Mouse (Mus musculus) brain, embryonic 14.5 days (tissue): ENCODE results near the gene Eif2b3.

Experiments used
- CTCF ChIP-seq: fragments of 200-500 bp; IDR thresholded peaks from 2 replicates; pipeline ENCODE4 v1.5.1; 2012; ENCODE audit warnings: inconsistent platforms, mild to moderate bottlenecking, moderate library complexity, borderline replicate concordance; ENCODE audit not compliant: insufficient read depth, insufficient read length; ENCODE audit errors: extremely low read depth
- POLR2A ChIP-seq: fragments of 200-500 bp; IDR thresholded peaks from 2 replicates; pipeline ENCODE4 v1.6.1; 2012; ENCODE audit warnings: mild to moderate bottlenecking, inconsistent platforms, borderline replicate concordance; ENCODE audit not compliant: poor library complexity, insufficient read depth, insufficient read length, severe bottlenecking; ENCODE audit errors: extremely low read depth

- no peak for TF ChIP-seq CTCF
- no peak for TF ChIP-seq POLR2A
These were observed 33.5 kb upstream of the Eif2b3 start for GRCm38 (mm10) chr4:116985681-116986080.
